Mouse (Mus musculus): ENCODE data around the gene Nrap. TPM values are rescaled to one million over a fixed set of nuclear protein-coding genes. Genes with fewer than 3 reads are reported as not detected.

Gene Nrap
- total and polyA plus RNA-seq, 3 experiments: 0.08 to 0.11 TPM; not detected in 1

GRCm38 (mm10) chr19:56406581-56406980 lies 16.7 kb upstream of the Nrap start:
- DNase-seq (ENCODE audit: low read depth, low spot score): no peak
- Histone ChIP-seq H3K9ac (ENCODE audit: control insufficient read depth, low read depth, low read length, poor library complexity, severe bottlenecking) (no peak overlapping the region), H3K27ac (ENCODE audit: control insufficient read depth, low read depth, low read length) (no peak overlapping the region), H3K36me3 (ENCODE audit: control insufficient read depth in 1 of 2, insufficient read depth in 2 of 2, low read length in 2 of 2) (peaks cover 0 to 33% of the 10 kb centered on the region in 2 experiments; a peak in 2 of 4 replicates), H3K4me3 (ENCODE audit: control insufficient read depth in 1 of 2, insufficient read depth in 1 of 2, low read depth in 2 of 2, low read length in 2 of 2) (no peak overlapping the region), H3K27me3 (ENCODE audit: control insufficient read depth in 1 of 2, insufficient read depth in 2 of 2, low read length in 2 of 2) (no peaks in the 10 kb centered on the region), H3K9me3 (replicated peaks; ENCODE audit: insufficient read depth, low read length) (no peaks in the 10 kb centered on the region), H3K79me2 (ENCODE audit: control insufficient read depth, insufficient read depth, low read length, poor library complexity) (no peaks in the 10 kb centered on the region), H3K4me1 (ENCODE audit: control insufficient read depth in 1 of 2, insufficient read depth in 2 of 2, low read length in 2 of 2) (no peaks in the 10 kb centered on the region)
- TF ChIP-seq ZC3H11A (IDR thresholded peaks at IDR 0.05; ENCODE audit: low read depth, low read length) (no peak), E2F4 (IDR thresholded peaks at IDR 0.05; ENCODE audit: borderline replicate concordance, low read depth, low read length) (no peak), POLR2A (IDR thresholded peaks at IDR 0.05; ENCODE audit: control insufficient read depth in 1 of 2, insufficient read depth in 1 of 2, low read depth in 1 of 2, low read length in 2 of 2, poor library complexity in 1 of 2) (no peak), SIN3A (IDR thresholded peaks at IDR 0.05; ENCODE audit: low read length) (no peak), KAT2A (conservative IDR thresholded peaks at IDR 0.05; ENCODE audit: low read depth, low read length) (no peak), GABPA (IDR thresholded peaks at IDR 0.05; ENCODE audit: low read depth, low read length) (no peak), RCOR1 (IDR thresholded peaks at IDR 0.05; ENCODE audit: low read depth, low read length) (no peak), ETS1 (IDR thresholded peaks at IDR 0.05; ENCODE audit: low read depth, low read length) (no peak), ZMIZ1 (IDR thresholded peaks at IDR 0.05; ENCODE audit: low read depth, low read length) (no peak), ELF1 (IDR thresholded peaks at IDR 0.05; ENCODE audit: low read depth, low read length) (no peak), USF2 (IDR thresholded peaks at IDR 0.05; ENCODE audit: borderline replicate concordance in 1 of 2, insufficient read depth in 1 of 2, low read depth in 1 of 2, low read length in 2 of 2) (no peak), BHLHE40 (IDR thresholded peaks at IDR 0.05; ENCODE audit: borderline replicate concordance, low read depth, low read length) (no peak), NRF1 (IDR thresholded peaks at IDR 0.05; ENCODE audit: insufficient read depth, low read depth, low read length, poor library complexity, severe bottlenecking) (no peak), MEF2A (IDR thresholded peaks at IDR 0.05; ENCODE audit: extremely low read depth, insufficient replicate concordance, low read depth, low read length, poor library complexity, severe bottlenecking) (no peak), TAL1 (IDR thresholded peaks at IDR 0.05; ENCODE audit: low read length) (no peak), ZKSCAN1 (IDR thresholded peaks at IDR 0.05; ENCODE audit: low read depth, low read length) (no peak), ZNF384 (IDR thresholded peaks at IDR 0.05; ENCODE audit: low read depth, low read length) (no peak), TCF12 (IDR thresholded peaks at IDR 0.05; ENCODE audit: low read depth, low read length) (no peak), MXI1 (IDR thresholded peaks at IDR 0.05; ENCODE audit: low read depth, low read length) (no peak)

- H3K4me1 ChIP-seq (ENCODE audit: control insufficient read depth in 1 of 2, insufficient read depth in 2 of 2, low read length in 2 of 2): no peaks in the 10 kb centered on the region
- H3K27ac ChIP-seq (ENCODE audit: control insufficient read depth, low read depth, low read length): no peak overlapping the region
- peaks cover 0 to 33% of the 10 kb centered on the region in 2 experiments; a peak in 2 of 4 replicates for H3K36me3 ChIP-seq (ENCODE audit: control insufficient read depth in 1 of 2, insufficient read depth in 2 of 2, low read length in 2 of 2)
- no peak overlapping the region for H3K9ac ChIP-seq (ENCODE audit: control insufficient read depth, low read depth, low read length, poor library complexity, severe bottlenecking)
- no peak for DNase-seq (ENCODE audit: low read depth, low spot score)
- H3K9me3 ChIP-seq (replicated peaks; ENCODE audit: insufficient read depth, low read length): no peaks in the 10 kb centered on the region
- no peak for TF ChIP-seq MEF2A (IDR thresholded peaks at IDR 0.05; ENCODE audit: extremely low read depth, insufficient replicate concordance, low read depth, low read length, poor library complexity, severe bottlenecking)
- TF ChIP-seq BHLHE40 (IDR thresholded peaks at IDR 0.05; ENCODE audit: borderline replicate concordance, low read depth, low read length): no peak
- TF ChIP-seq TCF12 (IDR thresholded peaks at IDR 0.05; ENCODE audit: low read depth, low read length): no peak
- no peak for TF ChIP-seq HCFC1 (IDR thresholded peaks at IDR 0.05; ENCODE audit: low read depth, low read length)
- no peak for TF ChIP-seq MYB (IDR thresholded peaks at IDR 0.05; ENCODE audit: low read depth, low read length)
- peaks cover 4% of the 10 kb centered on the region for H3K79me2 ChIP-seq (ENCODE audit: control insufficient read depth, insufficient read depth, low read length, poor library complexity)
- H3K4me3 ChIP-seq (ENCODE audit: control insufficient read depth in 1 of 2, insufficient read depth in 1 of 2, low read depth in 2 of 2, low read length in 2 of 2): no peak overlapping the region
- no peaks in the 10 kb centered on the region for H3K27me3 ChIP-seq (ENCODE audit: control insufficient read depth in 1 of 2, insufficient read depth in 2 of 2, low read length in 2 of 2)
Measured at GRCm38 (mm10) chr19:56405824-56406223, 16.0 kb upstream of the Nrap start.
